Mouse (Mus musculus) brain, embryonic 14.5 days (tissue): ENCODE measurements around the gene Mrpl51.

ENCODE experiments used
- CTCF ChIP-seq: fragments of 200-500 bp; IDR thresholded peaks from 2 replicates; pipeline ENCODE4 v1.5.1; 2012; ENCODE audit warnings: inconsistent platforms, mild to moderate bottlenecking, moderate library complexity, borderline replicate concordance; ENCODE audit not compliant: insufficient read depth, insufficient read length; ENCODE audit errors: extremely low read depth
- POLR2A ChIP-seq: fragments of 200-500 bp; IDR thresholded peaks from 2 replicates; pipeline ENCODE4 v1.6.1; 2012; ENCODE audit warnings: mild to moderate bottlenecking, inconsistent platforms, borderline replicate concordance; ENCODE audit not compliant: poor library complexity, insufficient read depth, insufficient read length, severe bottlenecking; ENCODE audit errors: extremely low read depth

DNA sequence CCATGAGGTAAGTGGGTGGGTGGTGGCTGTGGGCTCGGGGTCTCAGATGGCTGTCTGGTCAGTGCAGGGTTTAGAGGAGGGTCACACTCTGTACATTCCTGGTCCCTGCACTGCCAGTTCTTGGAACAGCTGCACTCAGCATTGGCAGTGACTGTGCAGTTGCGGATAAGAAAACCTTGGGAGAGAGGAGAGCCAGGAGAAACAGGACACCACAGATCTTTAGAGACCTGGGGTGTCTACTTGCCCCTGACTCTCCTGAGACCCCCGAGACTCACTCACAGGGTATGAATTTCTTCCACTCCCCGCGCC is 42.9 kb downstream of the Mrpl51 start:
- no peak for TF ChIP-seq CTCF
- TF ChIP-seq POLR2A: no peak
